Mouse (Mus musculus): ENCODE data around the gene 2010111I01Rik. TPM values are rescaled to one million over a fixed set of nuclear protein-coding genes. Genes with fewer than 3 reads are reported as not detected.

The 2010111I01Rik gene
- polyA plus RNA-seq, 1 experiment: 144 TPM

GRCm38 (mm10) chr13:63121747-63122146 lies 157.1 kb downstream of the 2010111I01Rik start:
- TF ChIP-seq SRF (IDR thresholded peaks at IDR 0.05; ENCODE audit: control insufficient read depth, insufficient read length, low read depth) (no peak), TCF3 (IDR thresholded peaks at IDR 0.05; ENCODE audit: insufficient read length, low read depth) (no peak)
- no peak overlapping the region for H3K4me2 ChIP-seq (ENCODE audit: low read depth)
- H3ac ChIP-seq (ENCODE audit: control insufficient read depth, insufficient read length): no peak overlapping the region
- no peaks in the 10 kb centered on the region for H3K27me3 ChIP-seq (ENCODE audit: control insufficient read depth, insufficient read depth, insufficient read length)
- no peak overlapping the region for H3K4me3 ChIP-seq
- no peaks in the 10 kb centered on the region for H3K36me3 ChIP-seq (ENCODE audit: control insufficient read depth, insufficient read depth)
- H3K79me2 ChIP-seq (ENCODE audit: control insufficient read depth, insufficient read depth): no peaks in the 10 kb centered on the region

- Histone ChIP-seq H3ac (ENCODE audit: control insufficient read depth, insufficient read length) (no peak overlapping the region), H3K79me2 (ENCODE audit: control insufficient read depth, insufficient read depth) (no peaks in the 10 kb centered on the region), H3K4me2 (ENCODE audit: low read depth) (no peak overlapping the region), H3K4me3 (no peak overlapping the region), H3K36me3 (ENCODE audit: control insufficient read depth, insufficient read depth) (no peaks in the 10 kb centered on the region), H3K27me3 (ENCODE audit: control insufficient read depth, insufficient read depth, insufficient read length) (no peaks in the 10 kb centered on the region)
- TF ChIP-seq POLR2A (IDR thresholded peaks at IDR 0.05; ENCODE audit: insufficient read length, low read depth) (no peak), POLR2AphosphoS2 (IDR thresholded peaks at IDR 0.05; ENCODE audit: insufficient read length, low read depth) (no peak), TCF3 (IDR thresholded peaks at IDR 0.05; ENCODE audit: insufficient read length, low read depth) (no peak), CEBPB (IDR thresholded peaks at IDR 0.05; ENCODE audit: insufficient read depth, poor library complexity, severe bottlenecking) (no peak), TCF12 (IDR thresholded peaks at IDR 0.05; ENCODE audit: insufficient read depth, poor library complexity, severe bottlenecking) (no peak), MYOG (IDR thresholded peaks at IDR 0.05; ENCODE audit: control insufficient read depth in 1 of 3, insufficient read depth in 1 of 3, insufficient read length in 2 of 3, low read depth in 2 of 3) (no peak), REST (IDR thresholded peaks at IDR 0.05; ENCODE audit: insufficient read depth, insufficient read length) (no peak), MAX (IDR thresholded peaks at IDR 0.05; ENCODE audit: low read depth) (no peak), MYOD1 (IDR thresholded peaks at IDR 0.05; ENCODE audit: control insufficient read depth in 1 of 3, insufficient read length in 2 of 3, low read depth in 2 of 3) (no peak), E2F4 (IDR thresholded peaks at IDR 0.05; ENCODE audit: insufficient read depth) (no peak), SRF (IDR thresholded peaks at IDR 0.05; ENCODE audit: control insufficient read depth, insufficient read length, low read depth) (no peak), USF1 (IDR thresholded peaks at IDR 0.05; ENCODE audit: low read depth) (no peak)
These were observed 161.5 kb downstream of the 2010111I01Rik start for GRCm38 (mm10) chr13:63126206-63126605.

GRCm38 (mm10) chr13:63127516-63127915 lies 162.8 kb downstream of the 2010111I01Rik start:
- Histone ChIP-seq H3K36me3 (ENCODE audit: control insufficient read depth, insufficient read depth) (no peaks in the 10 kb centered on the region), H3K27me3 (ENCODE audit: control insufficient read depth, insufficient read depth, insufficient read length) (no peaks in the 10 kb centered on the region), H3K4me3 (no peak overlapping the region), H3K4me2 (ENCODE audit: low read depth) (no peak overlapping the region), H3ac (ENCODE audit: control insufficient read depth, insufficient read length) (no peak overlapping the region), H3K79me2 (ENCODE audit: control insufficient read depth, insufficient read depth) (no peaks in the 10 kb centered on the region)
- TF ChIP-seq CEBPB (IDR thresholded peaks at IDR 0.05; ENCODE audit: insufficient read depth, poor library complexity, severe bottlenecking): no peak
- no peak for TF ChIP-seq MYOG (IDR thresholded peaks at IDR 0.05; ENCODE audit: control insufficient read depth in 1 of 3, insufficient read depth in 1 of 3, insufficient read length in 2 of 3, low read depth in 2 of 3)
- no peak for TF ChIP-seq POLR2A (IDR thresholded peaks at IDR 0.05; ENCODE audit: insufficient read length, low read depth)
- no peak for TF ChIP-seq POLR2AphosphoS2 (IDR thresholded peaks at IDR 0.05; ENCODE audit: insufficient read length, low read depth)
- no peak for TF ChIP-seq TCF3 (IDR thresholded peaks at IDR 0.05; ENCODE audit: insufficient read length, low read depth)
- TF ChIP-seq TCF12 (IDR thresholded peaks at IDR 0.05; ENCODE audit: insufficient read depth, poor library complexity, severe bottlenecking): no peak
- no peak for TF ChIP-seq MYOD1 (IDR thresholded peaks at IDR 0.05; ENCODE audit: control insufficient read depth in 1 of 3, insufficient read length in 2 of 3, low read depth in 2 of 3)
- no peak for TF ChIP-seq MAX (IDR thresholded peaks at IDR 0.05; ENCODE audit: low read depth)
- TF ChIP-seq USF1 (IDR thresholded peaks at IDR 0.05; ENCODE audit: low read depth): no peak
- no peak for TF ChIP-seq REST (IDR thresholded peaks at IDR 0.05; ENCODE audit: insufficient read depth, insufficient read length)
- TF ChIP-seq SRF (IDR thresholded peaks at IDR 0.05; ENCODE audit: control insufficient read depth, insufficient read length, low read depth): no peak
- TF ChIP-seq E2F4 (IDR thresholded peaks at IDR 0.05; ENCODE audit: insufficient read depth): no peak

- Histone ChIP-seq H3K4me2 (ENCODE audit: low read depth) (peak overlapping the region; percentile 55), H3ac (ENCODE audit: control insufficient read depth, insufficient read length) (no peak overlapping the region), H3K36me3 (ENCODE audit: control insufficient read depth, insufficient read depth) (no peaks in the 10 kb centered on the region), H3K27me3 (ENCODE audit: control insufficient read depth, insufficient read depth, insufficient read length) (no peaks in the 10 kb centered on the region), H3K4me3 (no peak overlapping the region), H3K79me2 (ENCODE audit: control insufficient read depth, insufficient read depth) (no peaks in the 10 kb centered on the region)
- TF ChIP-seq SRF (IDR thresholded peaks at IDR 0.05; ENCODE audit: control insufficient read depth, insufficient read length, low read depth): peak; percentile 52
- no peak for TF ChIP-seq REST (IDR thresholded peaks at IDR 0.05; ENCODE audit: insufficient read depth, insufficient read length)
- TF ChIP-seq POLR2A (IDR thresholded peaks at IDR 0.05; ENCODE audit: insufficient read length, low read depth): no peak
- no peak for TF ChIP-seq CEBPB (IDR thresholded peaks at IDR 0.05; ENCODE audit: insufficient read depth, poor library complexity, severe bottlenecking)
- no peak for TF ChIP-seq USF1 (IDR thresholded peaks at IDR 0.05; ENCODE audit: low read depth)
- no peak for TF ChIP-seq TCF3 (IDR thresholded peaks at IDR 0.05; ENCODE audit: insufficient read length, low read depth)
- TF ChIP-seq MYOD1 (IDR thresholded peaks at IDR 0.05; ENCODE audit: control insufficient read depth in 1 of 3, insufficient read length in 2 of 3, low read depth in 2 of 3): peak in 2 of 3 experiments; percentile 87 to 88
- TF ChIP-seq MAX (IDR thresholded peaks at IDR 0.05; ENCODE audit: low read depth): no peak
- peak; percentile 20 to 85 (median 75) for TF ChIP-seq MYOG (IDR thresholded peaks at IDR 0.05; ENCODE audit: control insufficient read depth in 1 of 3, insufficient read depth in 1 of 3, insufficient read length in 2 of 3, low read depth in 2 of 3)
- TF ChIP-seq POLR2AphosphoS2 (IDR thresholded peaks at IDR 0.05; ENCODE audit: insufficient read length, low read depth): no peak
- TF ChIP-seq TCF12 (IDR thresholded peaks at IDR 0.05; ENCODE audit: insufficient read depth, poor library complexity, severe bottlenecking): no peak
- TF ChIP-seq E2F4 (IDR thresholded peaks at IDR 0.05; ENCODE audit: insufficient read depth): no peak
These were observed 170.3 kb downstream of the 2010111I01Rik start for GRCm38 (mm10) chr13:63134879-63135421.

- H3ac ChIP-seq (ENCODE audit: control insufficient read depth, insufficient read length): no peak overlapping the region
- H3K4me2 ChIP-seq (ENCODE audit: low read depth): peak overlapping the region; percentile 55
- no peaks in the 10 kb centered on the region for H3K36me3 ChIP-seq (ENCODE audit: control insufficient read depth, insufficient read depth)
- no peaks in the 10 kb centered on the region for H3K79me2 ChIP-seq (ENCODE audit: control insufficient read depth, insufficient read depth)
- no peak overlapping the region for H3K4me3 ChIP-seq
- H3K27me3 ChIP-seq (ENCODE audit: control insufficient read depth, insufficient read depth, insufficient read length): no peaks in the 10 kb centered on the region
- TF ChIP-seq MYOD1 (IDR thresholded peaks at IDR 0.05; ENCODE audit: control insufficient read depth in 1 of 3, insufficient read length in 2 of 3, low read depth in 2 of 3) (peak; percentile 90 to 100 (median 99)), MAX (IDR thresholded peaks at IDR 0.05; ENCODE audit: low read depth) (no peak), REST (IDR thresholded peaks at IDR 0.05; ENCODE audit: insufficient read depth, insufficient read length) (no peak), E2F4 (IDR thresholded peaks at IDR 0.05; ENCODE audit: insufficient read depth) (no peak), POLR2A (IDR thresholded peaks at IDR 0.05; ENCODE audit: insufficient read length, low read depth) (no peak), TCF12 (IDR thresholded peaks at IDR 0.05; ENCODE audit: insufficient read depth, poor library complexity, severe bottlenecking) (peak; percentile 96), SRF (IDR thresholded peaks at IDR 0.05; ENCODE audit: control insufficient read depth, insufficient read length, low read depth) (peak; percentile 23), USF1 (IDR thresholded peaks at IDR 0.05; ENCODE audit: low read depth) (no peak), CEBPB (IDR thresholded peaks at IDR 0.05; ENCODE audit: insufficient read depth, poor library complexity, severe bottlenecking) (no peak), TCF3 (IDR thresholded peaks at IDR 0.05; ENCODE audit: insufficient read length, low read depth) (peak; percentile 93), POLR2AphosphoS2 (IDR thresholded peaks at IDR 0.05; ENCODE audit: insufficient read length, low read depth) (no peak), MYOG (IDR thresholded peaks at IDR 0.05; ENCODE audit: control insufficient read depth in 1 of 3, insufficient read depth in 1 of 3, insufficient read length in 2 of 3, low read depth in 2 of 3) (peak; percentile 84 to 96 (median 90))
These were observed 171.3 kb downstream of the 2010111I01Rik start for GRCm38 (mm10) chr13:63135994-63136393.
